Mouse (Mus musculus) liver, postnatal 0 days (tissue): ENCODE measurements around the gene Pprc1.

Experiments used
- CTCF ChIP-seq: sonication (generic); IDR thresholded peaks from 2 replicates; pipeline ENCODE4 v1.5.1; 2016; ENCODE audit warnings: antibody characterized with exemption, low read depth
- EP300 ChIP-seq: IDR thresholded peaks from 2 replicates; pipeline ENCODE4 v1.6.1; 2016; ENCODE audit warnings: antibody characterized with exemption, low read depth, mild to moderate bottlenecking

- TF ChIP-seq CTCF, result no peak
- TF ChIP-seq EP300, result no peak
Observed at GRCm38 (mm10) chr19:46110214-46110613, 65.5 kb downstream of the Pprc1 start.
